Mouse (Mus musculus): ENCODE measurements at regions not wholly inside any gene's neighbourhood (a gene's known extent, or its start where the extent isn't known, plus 50 kb on each side); places are given as distances from the start of the nearest gene placed in this dataset.

GRCm38 (mm10) chr3:134130412-134130811 lies 105.9 kb upstream of the Cxxc4 start:
- H3K4me3 ChIP-seq (replicated peaks; ENCODE audit: low read length), result no peak overlapping the region
- ATAC-seq, result peak; percentile 84
- H3K4me2 ChIP-seq (ENCODE audit: low read length), result no peak overlapping the region
- H3K36me3 ChIP-seq (ENCODE audit: control insufficient read depth, insufficient read depth), result no peaks in the 10 kb centered on the region
- H3K9ac ChIP-seq (replicated peaks; ENCODE audit: low read depth, low read length), result no peak overlapping the region
- no peaks in the 10 kb centered on the region for H3K9me3 ChIP-seq (ENCODE audit: control insufficient read depth, low read length)
- no peaks in the 10 kb centered on the region for H3K27me3 ChIP-seq (replicated peaks; ENCODE audit: control insufficient read depth, insufficient read depth, low read length)
- whole genome bisulfite sequencing, result 27% methylated on average over 3 of the region's 3 CpGs
- no peaks in the 10 kb centered on the region for H3K4me1 ChIP-seq (replicated peaks; ENCODE audit: control insufficient read depth, insufficient read depth, low read length)
- H3K27ac ChIP-seq (ENCODE audit: low read length), result no peak overlapping the region

DNA sequence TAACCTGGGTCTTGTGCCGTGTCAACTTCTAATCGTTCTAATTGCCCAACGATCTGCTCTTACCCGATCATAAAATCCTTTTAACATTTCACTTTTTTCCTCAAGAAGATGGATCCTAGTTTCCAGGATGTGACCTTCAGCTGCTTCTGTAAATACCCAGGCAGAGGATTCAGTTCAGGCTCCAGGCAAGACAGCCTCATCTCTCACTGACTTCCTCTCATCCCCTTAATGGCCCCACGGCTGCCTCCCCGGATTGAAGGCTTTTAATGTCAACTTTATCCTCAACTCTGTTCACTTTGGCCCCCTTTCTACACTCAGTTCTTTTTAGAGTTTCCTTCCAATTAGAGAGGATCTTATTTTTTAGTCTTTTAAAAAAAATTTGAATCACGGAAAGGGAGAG lies 91.0 kb upstream of the Cxxc4 start:
- Histone ChIP-seq H3K27ac (ENCODE audit: low read length) (no peak overlapping the region), H3K36me3 (ENCODE audit: control insufficient read depth, insufficient read depth) (no peaks in the 10 kb centered on the region), H3K4me2 (ENCODE audit: low read length) (no peak overlapping the region), H3K9me3 (ENCODE audit: control insufficient read depth, low read length) (no peaks in the 10 kb centered on the region), H3K9ac (replicated peaks; ENCODE audit: low read depth, low read length) (no peak overlapping the region), H3K27me3 (replicated peaks; ENCODE audit: control insufficient read depth, insufficient read depth, low read length) (no peaks in the 10 kb centered on the region), H3K4me1 (replicated peaks; ENCODE audit: control insufficient read depth, insufficient read depth, low read length) (peaks cover 5% of the 10 kb centered on the region; the same call in 1 of the 2 replicates), H3K4me3 (replicated peaks; ENCODE audit: low read length) (no peak overlapping the region)
- ATAC-seq, result no peak
- 47% methylated on average over 7 of the region's 7 CpGs for WGBS

- H3K9me3 ChIP-seq (ENCODE audit: control insufficient read depth, low read length), result no peaks in the 10 kb centered on the region
- no peak overlapping the region for H3K4me2 ChIP-seq (ENCODE audit: low read length)
- no peaks in the 10 kb centered on the region for H3K27me3 ChIP-seq (replicated peaks; ENCODE audit: control insufficient read depth, insufficient read depth, low read length)
- H3K4me3 ChIP-seq (replicated peaks; ENCODE audit: low read length), result no peak overlapping the region
- H3K4me1 ChIP-seq (replicated peaks; ENCODE audit: control insufficient read depth, insufficient read depth, low read length), result peaks cover 5% of the 10 kb centered on the region; the same call in 1 of the 2 replicates
- WGBS, result 47% methylated on average over 3 of the region's 3 CpGs
- H3K36me3 ChIP-seq (ENCODE audit: control insufficient read depth, insufficient read depth), result no peaks in the 10 kb centered on the region
- ATAC-seq, result peak; percentile 49
- no peak overlapping the region for H3K9ac ChIP-seq (replicated peaks; ENCODE audit: low read depth, low read length)
- H3K27ac ChIP-seq (ENCODE audit: low read length), result no peak overlapping the region
Measured at GRCm38 (mm10) chr3:134145935-134146334, 90.3 kb upstream of the Cxxc4 start.

GRCm38 (mm10) chr3:134146373-134147224 lies 89.7 kb upstream of the Cxxc4 start:
- ATAC-seq, result peak; percentile 95
- no peak overlapping the region for H3K9ac ChIP-seq (replicated peaks; ENCODE audit: low read depth, low read length)
- H3K9me3 ChIP-seq (ENCODE audit: control insufficient read depth, low read length), result no peaks in the 10 kb centered on the region
- H3K27ac ChIP-seq (ENCODE audit: low read length), result peak overlapping the region; percentile 0; the same call in 1 of the 2 replicates
- H3K27me3 ChIP-seq (replicated peaks; ENCODE audit: control insufficient read depth, insufficient read depth, low read length), result no peaks in the 10 kb centered on the region
- 10% methylated on average over 14 of the region's 14 CpGs for WGBS
- peak overlapping the region; percentile 19 for H3K4me3 ChIP-seq (replicated peaks; ENCODE audit: low read length)
- H3K4me2 ChIP-seq (ENCODE audit: low read length), result peak overlapping the region; percentile 49
- peaks cover 5% of the 10 kb centered on the region; the same call in 1 of the 2 replicates for H3K4me1 ChIP-seq (replicated peaks; ENCODE audit: control insufficient read depth, insufficient read depth, low read length)
- no peaks in the 10 kb centered on the region for H3K36me3 ChIP-seq (ENCODE audit: control insufficient read depth, insufficient read depth)

DNA sequence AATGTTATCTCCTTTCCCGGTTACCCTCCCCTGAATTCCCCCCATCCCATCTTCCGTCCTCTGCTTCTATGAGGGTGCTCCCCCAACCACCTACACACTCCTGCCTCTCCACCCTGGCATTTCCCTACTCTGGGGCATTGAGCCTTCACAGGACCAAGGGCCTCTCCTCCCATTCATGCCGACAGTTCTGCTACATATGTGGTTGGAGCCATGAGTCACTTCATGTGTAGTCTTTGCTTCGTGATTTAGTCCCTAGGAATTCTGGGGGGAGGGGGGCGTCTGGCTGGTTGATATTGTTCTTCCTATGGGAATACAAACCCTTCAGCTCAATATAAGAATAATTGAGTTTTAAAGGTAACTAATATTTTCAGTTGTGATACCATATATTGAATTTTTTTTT lies 74.0 kb upstream of the Cxxc4 start:
- 89% methylated on average over 5 of the region's 5 CpGs for WGBS

GRCm38 (mm10) chr3:134169922-134170321 lies 66.4 kb upstream of the Cxxc4 start:
- Histone ChIP-seq H3K36me3 (ENCODE audit: control insufficient read depth, insufficient read depth) (no peaks in the 10 kb centered on the region), H3K27me3 (replicated peaks; ENCODE audit: control insufficient read depth, insufficient read depth, low read length) (no peaks in the 10 kb centered on the region), H3K4me2 (ENCODE audit: low read length) (no peak overlapping the region), H3K9me3 (ENCODE audit: control insufficient read depth, low read length) (no peaks in the 10 kb centered on the region), H3K27ac (ENCODE audit: low read length) (no peak overlapping the region), H3K9ac (replicated peaks; ENCODE audit: low read depth, low read length) (no peak overlapping the region), H3K4me1 (replicated peaks; ENCODE audit: control insufficient read depth, insufficient read depth, low read length) (no peaks in the 10 kb centered on the region), H3K4me3 (replicated peaks; ENCODE audit: low read length) (no peak overlapping the region)
- no peak for ATAC-seq
- 52% methylated on average over 1 of the region's 1 CpGs for WGBS

More for the DNA sequence above, 74.0 kb upstream of the Cxxc4 start:
- no peaks in the 10 kb centered on the region for H3K4me1 ChIP-seq (replicated peaks; ENCODE audit: control insufficient read depth, insufficient read depth, low read length)
- H3K27ac ChIP-seq (ENCODE audit: low read length), result no peak overlapping the region
- no peak overlapping the region for H3K9ac ChIP-seq (replicated peaks; ENCODE audit: low read depth, low read length)
- H3K36me3 ChIP-seq (ENCODE audit: control insufficient read depth, insufficient read depth), result no peaks in the 10 kb centered on the region
- no peak overlapping the region for H3K4me2 ChIP-seq (ENCODE audit: low read length)
- H3K9me3 ChIP-seq (ENCODE audit: control insufficient read depth, low read length), result no peaks in the 10 kb centered on the region
- H3K27me3 ChIP-seq (replicated peaks; ENCODE audit: control insufficient read depth, insufficient read depth, low read length), result no peaks in the 10 kb centered on the region
- no peak for ATAC-seq
- H3K4me3 ChIP-seq (replicated peaks; ENCODE audit: low read length), result no peak overlapping the region

DNA sequence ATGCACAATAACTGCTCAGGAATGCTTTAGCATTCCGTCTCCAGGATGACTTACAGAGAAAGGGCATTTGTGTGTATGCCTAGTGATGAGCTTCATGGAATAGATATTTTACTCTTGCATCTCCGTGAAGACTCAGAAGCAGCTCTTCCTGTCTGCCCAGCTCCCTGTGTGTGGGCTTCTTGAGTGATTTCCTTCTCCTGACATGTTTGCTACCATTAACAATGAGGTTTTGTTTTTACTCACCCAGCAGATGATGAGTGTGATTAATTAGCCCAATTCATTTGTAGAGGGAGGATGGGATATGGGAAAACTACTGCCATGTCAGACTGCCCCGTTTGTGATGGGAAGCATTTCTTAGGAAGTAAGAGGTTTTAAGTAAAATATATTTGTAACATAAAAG lies 63.9 kb upstream of the Cxxc4 start:
- ATAC-seq, result no peak
- WGBS, result 30% methylated on average over 3 of the region's 3 CpGs

GRCm38 (mm10) chr3:134178491-134179054 lies 57.7 kb upstream of the Cxxc4 start:
- Histone ChIP-seq H3K9ac (replicated peaks; ENCODE audit: low read depth, low read length) (no peak overlapping the region), H3K4me3 (replicated peaks; ENCODE audit: low read length) (no peak overlapping the region), H3K27ac (ENCODE audit: low read length) (no peak overlapping the region), H3K4me2 (ENCODE audit: low read length) (no peak overlapping the region), H3K27me3 (replicated peaks; ENCODE audit: control insufficient read depth, insufficient read depth, low read length) (no peaks in the 10 kb centered on the region), H3K36me3 (ENCODE audit: control insufficient read depth, insufficient read depth) (no peaks in the 10 kb centered on the region), H3K4me1 (replicated peaks; ENCODE audit: control insufficient read depth, insufficient read depth, low read length) (no peaks in the 10 kb centered on the region), H3K9me3 (ENCODE audit: control insufficient read depth, low read length) (no peaks in the 10 kb centered on the region)
- no peak for ATAC-seq
- WGBS, result 77% methylated on average over 7 of the region's 7 CpGs

More for the DNA sequence above, 63.9 kb upstream of the Cxxc4 start:
- no peaks in the 10 kb centered on the region for H3K9me3 ChIP-seq (ENCODE audit: control insufficient read depth, low read length)
- no peaks in the 10 kb centered on the region for H3K36me3 ChIP-seq (ENCODE audit: control insufficient read depth, insufficient read depth)
- H3K4me3 ChIP-seq (replicated peaks; ENCODE audit: low read length), result no peak overlapping the region
- no peaks in the 10 kb centered on the region for H3K27me3 ChIP-seq (replicated peaks; ENCODE audit: control insufficient read depth, insufficient read depth, low read length)
- no peak overlapping the region for H3K4me2 ChIP-seq (ENCODE audit: low read length)
- H3K9ac ChIP-seq (replicated peaks; ENCODE audit: low read depth, low read length), result no peak overlapping the region
- H3K27ac ChIP-seq (ENCODE audit: low read length), result no peak overlapping the region
- no peaks in the 10 kb centered on the region for H3K4me1 ChIP-seq (replicated peaks; ENCODE audit: control insufficient read depth, insufficient read depth, low read length)

DNA sequence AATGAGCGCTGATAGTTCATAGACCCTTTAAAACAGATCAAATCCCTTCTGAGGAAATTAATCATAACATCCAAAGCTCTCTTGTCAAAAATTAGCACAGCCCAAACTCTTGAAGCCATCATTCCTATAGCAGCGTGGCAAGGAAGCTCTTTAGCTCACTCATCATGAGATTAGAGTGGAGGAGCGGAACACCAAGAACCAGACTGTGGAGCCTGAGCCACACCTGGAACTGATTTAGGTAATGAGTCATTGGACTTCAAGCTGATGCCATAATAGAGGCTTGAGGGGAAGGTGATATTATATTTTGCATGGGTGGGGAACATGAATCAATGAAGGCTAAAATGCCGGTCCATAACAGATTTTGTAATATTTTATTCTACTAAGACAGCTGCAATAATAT lies 52.2 kb upstream of the Cxxc4 start:
- no peak for ATAC-seq
- Histone ChIP-seq H3K4me3 (replicated peaks; ENCODE audit: low read length) (no peak overlapping the region), H3K27me3 (replicated peaks; ENCODE audit: control insufficient read depth, insufficient read depth, low read length) (no peaks in the 10 kb centered on the region), H3K9me3 (ENCODE audit: control insufficient read depth, low read length) (no peaks in the 10 kb centered on the region), H3K4me2 (ENCODE audit: low read length) (no peak overlapping the region), H3K27ac (ENCODE audit: low read length) (no peak overlapping the region), H3K9ac (replicated peaks; ENCODE audit: low read depth, low read length) (no peak overlapping the region), H3K4me1 (replicated peaks; ENCODE audit: control insufficient read depth, insufficient read depth, low read length) (no peaks in the 10 kb centered on the region; the same call in 1 of the 2 replicates), H3K36me3 (ENCODE audit: control insufficient read depth, insufficient read depth) (no peaks in the 10 kb centered on the region)
- 97% methylated on average over 4 of the region's 4 CpGs for WGBS

Data from forebrain, embryonic 16.5 days (tissue).